Mouse (Mus musculus): ENCODE results near the gene Lmx1b.

The Lmx1b gene

GRCm38 (mm10) chr2:33542696-33543428 lies 97.4 kb downstream of the Lmx1b start:
- peak; percentile 47 for DNase-seq (ENCODE audit: low spot score)

GRCm38 (mm10) chr2:33525274-33526055 lies 114.8 kb downstream of the Lmx1b start:
- DNase-seq (ENCODE audit: low spot score) = no peak

GRCm38 (mm10) chr2:33515856-33516255 lies 124.5 kb downstream of the Lmx1b start:
- no peak for DNase-seq (ENCODE audit: low spot score)

GRCm38 (mm10) chr2:33515431-33515830 lies 124.9 kb downstream of the Lmx1b start:
- no peak for DNase-seq (ENCODE audit: low spot score)

All from T-cell, adult 2 months (primary cell).